Mouse (Mus musculus): ENCODE measurements around the gene Gm6408. TPM values are rescaled to one million over a fixed set of nuclear protein-coding genes. Genes with fewer than 3 reads are reported as not detected.
"Not testable (repeated sequence)": the region's sequence is repeated elsewhere in the genome, so short reads cannot be mapped to it uniquely, and the experiment has no call there.

Gene Gm6408
- total RNA-seq (2012; rRNA removed) = not detected in 2 replicates
- not detected for polyA plus RNA-seq (2012; ENCODE audit: insufficient read depth in 1 of 2, insufficient read length in 2 of 2, low read depth in 1 of 2, low replicate concordance in 2 of 2, missing spikeins in 1 of 2)

DNA sequence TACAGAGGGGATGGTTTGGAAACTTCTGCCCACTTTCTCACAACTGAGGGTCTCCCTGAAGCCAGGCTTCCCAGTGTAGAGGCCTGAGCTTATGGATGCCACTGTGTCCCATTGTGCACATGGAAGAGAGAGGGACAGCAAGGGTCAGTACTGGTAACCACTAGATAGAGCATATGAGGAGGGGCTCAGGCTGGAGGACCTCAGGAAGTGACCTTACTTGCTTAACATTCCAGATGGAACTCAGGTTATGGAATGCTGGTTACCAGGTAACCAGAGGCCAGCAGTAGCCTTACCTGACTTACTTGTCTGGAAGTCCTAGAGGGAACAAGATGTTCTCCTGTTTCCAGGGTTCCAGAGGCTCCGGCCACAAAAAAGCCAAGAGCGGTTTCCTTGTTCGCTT lies at the start of gene Gm6408:
Gene Gm6408 (plus strand): TSS at position 301 of the 400 bp plus-strand sequence.
- H3K9me3 ChIP-seq (replicated peaks; ENCODE audit: insufficient read depth, low read length); H3K27ac ChIP-seq (ENCODE audit: control insufficient read depth, low read depth, low read length); H3K9ac ChIP-seq (ENCODE audit: control insufficient read depth, low read depth, low read length, poor library complexity, severe bottlenecking); H3K27me3 ChIP-seq (ENCODE audit: control insufficient read depth in 1 of 2, insufficient read depth in 2 of 2, low read length in 2 of 2); H3K79me2 ChIP-seq (ENCODE audit: control insufficient read depth, insufficient read depth, low read length, poor library complexity); H3K36me3 ChIP-seq (ENCODE audit: control insufficient read depth in 1 of 2, insufficient read depth in 2 of 2, low read length in 2 of 2); H3K4me3 ChIP-seq (ENCODE audit: control insufficient read depth in 1 of 2, insufficient read depth in 1 of 2, low read depth in 2 of 2, low read length in 2 of 2); DNase-seq (ENCODE audit: low read depth, low spot score); H3K4me1 ChIP-seq (ENCODE audit: control insufficient read depth in 1 of 2, insufficient read depth in 2 of 2, low read length in 2 of 2): not testable (repeated sequence)

DNA sequence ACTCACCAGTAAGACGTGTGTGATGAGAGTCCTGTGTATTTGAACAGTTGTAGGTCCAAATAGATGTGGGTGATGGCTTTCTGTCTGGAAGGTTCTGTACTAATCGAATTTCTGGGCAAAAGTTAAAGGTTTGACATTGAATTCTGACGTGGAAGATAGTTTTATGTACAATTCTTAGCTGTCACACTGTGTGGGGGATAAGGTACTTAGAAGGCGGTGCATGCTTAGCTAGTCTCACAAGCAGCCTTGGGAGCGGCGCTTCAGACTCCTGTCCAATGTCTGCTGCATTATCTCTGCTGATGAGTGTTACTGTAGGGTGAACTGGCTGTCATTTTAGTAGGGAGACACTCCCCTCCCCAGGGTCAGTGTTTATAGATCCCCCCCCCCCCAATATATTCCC lies 49.3 kb upstream of the Gm6408 start:
- no peaks in the 10 kb centered on the region for H3K27me3 ChIP-seq (ENCODE audit: control insufficient read depth in 1 of 2, insufficient read depth in 2 of 2, low read length in 2 of 2)
- TF ChIP-seq MAZ (IDR thresholded peaks at IDR 0.05; ENCODE audit: low read depth, low read length) (no peak), POLR2AphosphoS5 (IDR thresholded peaks at IDR 0.05; ENCODE audit: borderline replicate concordance, low read depth, low read length) (no peak), MAX (IDR thresholded peaks at IDR 0.05; ENCODE audit: low read length) (no peak), GATA1 (IDR thresholded peaks at IDR 0.05; ENCODE audit: low read depth, low read length) (no peak), MYC (IDR thresholded peaks at IDR 0.05; ENCODE audit: low read depth, low read length) (no peak), CHD2 (IDR thresholded peaks at IDR 0.05; ENCODE audit: low read length) (no peak), CHD1 (IDR thresholded peaks at IDR 0.05; ENCODE audit: low read depth, low read length) (no peak), EP300 (IDR thresholded peaks at IDR 0.05; ENCODE audit: low read depth in 1 of 2, low read length in 2 of 2) (no peak), ZNF384 (IDR thresholded peaks at IDR 0.05; ENCODE audit: low read depth, low read length) (no peak), TAL1 (IDR thresholded peaks at IDR 0.05; ENCODE audit: low read length) (no peak)
- H3K79me2 ChIP-seq (ENCODE audit: control insufficient read depth, insufficient read depth, low read length, poor library complexity) = no peaks in the 10 kb centered on the region
- no peak overlapping the region for H3K9ac ChIP-seq (ENCODE audit: control insufficient read depth, low read depth, low read length, poor library complexity, severe bottlenecking)
- H3K4me1 ChIP-seq (ENCODE audit: control insufficient read depth in 1 of 2, insufficient read depth in 2 of 2, low read length in 2 of 2) = no peaks in the 10 kb centered on the region
- no peaks in the 10 kb centered on the region for H3K9me3 ChIP-seq (replicated peaks; ENCODE audit: insufficient read depth, low read length)
- no peak for DNase-seq (ENCODE audit: low read depth, low spot score)
- no peak overlapping the region for H3K27ac ChIP-seq (ENCODE audit: control insufficient read depth, low read depth, low read length)
- no peak overlapping the region for H3K4me3 ChIP-seq (ENCODE audit: control insufficient read depth in 1 of 2, insufficient read depth in 1 of 2, low read depth in 2 of 2, low read length in 2 of 2)
- no peaks in the 10 kb centered on the region for H3K36me3 ChIP-seq (ENCODE audit: control insufficient read depth in 1 of 2, insufficient read depth in 2 of 2, low read length in 2 of 2)

DNA sequence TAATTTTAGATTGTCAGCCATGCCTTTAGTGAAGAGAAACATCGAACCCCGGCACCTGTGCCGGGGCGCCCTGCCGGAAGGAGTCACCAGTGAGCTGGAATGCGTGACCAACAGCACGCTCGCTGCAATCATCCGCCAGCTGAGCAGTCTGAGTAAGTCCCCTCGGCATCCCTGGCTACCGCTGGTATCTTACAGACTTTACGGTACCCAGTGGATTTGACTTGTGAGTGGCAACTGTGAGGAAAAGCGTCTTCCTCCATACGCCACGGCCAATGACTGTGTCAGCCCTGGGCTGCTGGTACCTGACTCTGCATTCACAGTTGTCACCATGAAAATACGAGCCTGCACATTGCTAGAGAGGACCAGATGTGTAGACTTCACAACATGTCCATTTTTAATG lies 46.4 kb upstream of the Gm6408 start:
- H3K36me3 ChIP-seq (ENCODE audit: control insufficient read depth in 1 of 2, insufficient read depth in 2 of 2, low read length in 2 of 2) = no peaks in the 10 kb centered on the region
- no peaks in the 10 kb centered on the region for H3K79me2 ChIP-seq (ENCODE audit: control insufficient read depth, insufficient read depth, low read length, poor library complexity)
- H3K4me1 ChIP-seq (ENCODE audit: control insufficient read depth in 1 of 2, insufficient read depth in 2 of 2, low read length in 2 of 2) = no peaks in the 10 kb centered on the region
- no peak overlapping the region for H3K4me3 ChIP-seq (ENCODE audit: control insufficient read depth in 1 of 2, insufficient read depth in 1 of 2, low read depth in 2 of 2, low read length in 2 of 2)
- no peaks in the 10 kb centered on the region for H3K9me3 ChIP-seq (replicated peaks; ENCODE audit: insufficient read depth, low read length)
- DNase-seq (ENCODE audit: low read depth, low spot score) = no peak
- no peaks in the 10 kb centered on the region for H3K27me3 ChIP-seq (ENCODE audit: control insufficient read depth in 1 of 2, insufficient read depth in 2 of 2, low read length in 2 of 2)
- TF ChIP-seq KAT2A (conservative IDR thresholded peaks at IDR 0.05; ENCODE audit: low read depth, low read length) (no peak), TCF12 (IDR thresholded peaks at IDR 0.05; ENCODE audit: low read depth, low read length) (no peak), MEF2A (IDR thresholded peaks at IDR 0.05; ENCODE audit: extremely low read depth, insufficient replicate concordance, low read depth, low read length, poor library complexity, severe bottlenecking) (no peak), GATA1 (IDR thresholded peaks at IDR 0.05; ENCODE audit: low read depth, low read length) (no peak)
- H3K9ac ChIP-seq (ENCODE audit: control insufficient read depth, low read depth, low read length, poor library complexity, severe bottlenecking) = no peak overlapping the region
- H3K27ac ChIP-seq (ENCODE audit: control insufficient read depth, low read depth, low read length) = no peak overlapping the region

Data from MEL (cell line).